Mouse (Mus musculus) 3T3-L1 (cell line): Measurements from ENCODE around the gene Mrps18a.

Experiments used
- DNase-seq: peaks from one replicate; pipeline ENCODE4 v3.0.0-alpha.2; 2015; ENCODE audit warnings: low read depth, low spot score

The Mrps18a gene

DNA sequence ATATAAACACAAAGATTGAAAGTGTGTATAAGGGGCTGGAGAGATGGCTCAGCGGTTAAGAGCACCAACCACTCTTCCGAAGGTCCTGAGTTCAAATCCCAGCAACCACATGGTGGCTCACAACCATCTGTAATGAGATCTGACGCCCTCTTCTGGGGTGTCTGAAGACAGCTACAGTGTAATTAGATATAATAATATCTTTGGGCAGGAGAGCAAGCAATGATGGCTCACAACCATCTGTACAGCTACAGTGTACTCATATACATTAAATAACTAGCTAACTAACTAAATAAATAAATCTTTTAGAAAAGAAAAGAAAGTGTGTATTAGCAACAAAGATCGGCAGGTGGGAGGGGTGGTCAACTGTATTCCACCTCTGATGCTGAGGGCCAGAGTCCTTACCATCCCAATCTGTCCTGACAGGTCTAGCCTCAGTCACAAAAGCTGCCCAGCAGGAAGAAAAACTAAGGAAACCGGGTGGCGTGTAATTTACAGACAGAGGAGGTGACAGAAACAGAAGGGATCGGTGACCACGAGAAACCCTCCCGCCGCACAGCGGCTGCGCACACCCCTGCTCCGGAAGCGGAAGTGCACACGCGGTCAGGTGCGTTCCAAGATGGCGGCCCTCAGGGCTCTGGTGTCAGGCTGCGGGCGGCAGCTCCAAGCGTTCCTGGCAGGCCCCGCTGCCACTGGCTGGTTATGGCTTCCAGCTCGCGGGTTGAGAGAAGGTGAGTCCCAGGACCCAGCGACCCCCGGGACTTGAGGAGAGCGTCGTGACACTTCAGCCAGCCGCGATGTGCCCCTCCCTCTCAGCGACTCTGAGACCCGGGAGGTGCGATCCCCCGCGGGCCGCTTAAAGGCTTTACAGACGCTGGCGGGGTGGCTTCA, at the start of gene Mrps18a:
TSS of gene Mrps18a (plus strand) at position 585 of the 888 bp plus-strand sequence.
- peak; percentile 81 for DNase-seq

- DNase-seq, result no peak
Measured at GRCm38 (mm10) chr17:46063283-46063973, 47.4 kb upstream of the Mrps18a start.

- DNase-seq, result no peak
Measured at GRCm38 (mm10) chr17:46063974-46064312, 46.8 kb upstream of the Mrps18a start.

DNA sequence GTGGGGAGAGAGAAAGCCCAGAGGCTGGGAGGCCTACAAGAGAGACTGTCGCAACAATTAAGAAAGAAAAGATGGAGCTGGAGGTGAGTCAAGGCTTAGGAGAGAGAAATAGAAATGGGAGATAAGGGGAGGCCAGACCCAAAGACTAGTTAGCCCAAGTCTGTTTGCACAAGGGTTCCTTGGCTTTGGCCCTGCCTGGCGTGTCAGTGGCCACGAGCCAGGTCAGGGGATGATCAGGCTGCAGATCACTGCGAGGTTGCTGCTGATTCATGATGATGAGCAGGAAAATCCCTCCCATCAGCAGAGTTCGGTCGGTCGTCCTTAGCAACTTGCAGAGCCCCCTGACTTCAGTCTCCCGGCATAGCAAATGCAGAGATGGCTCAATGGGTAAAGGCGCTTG, 40.7 kb upstream of the Mrps18a start:
- DNase-seq, result peak; percentile 62

DNA sequence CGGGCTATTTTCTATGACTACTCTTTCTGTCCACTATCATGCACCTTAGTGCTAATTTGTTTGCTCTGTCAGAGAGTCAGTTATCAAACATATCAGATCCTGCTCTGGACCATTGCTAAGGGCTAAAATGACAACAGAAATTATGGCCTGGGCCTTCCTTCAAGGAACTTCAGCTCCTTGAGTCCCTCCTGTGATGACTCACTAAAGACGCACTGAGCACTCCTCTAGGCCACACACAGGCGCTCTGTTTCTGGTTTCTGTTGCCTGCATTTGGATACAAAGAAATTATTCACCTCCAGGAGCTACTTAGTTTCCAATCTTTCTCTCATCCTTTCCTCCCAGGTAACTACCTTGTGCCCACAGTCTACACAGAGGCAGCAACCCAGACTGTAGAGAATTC, 39.3 kb upstream of the Mrps18a start:
- DNase-seq, result peak; percentile 45

GRCm38 (mm10) chr17:46073730-46074301, 37.0 kb upstream of the Mrps18a start:
- peak; percentile 72 for DNase-seq

DNA sequence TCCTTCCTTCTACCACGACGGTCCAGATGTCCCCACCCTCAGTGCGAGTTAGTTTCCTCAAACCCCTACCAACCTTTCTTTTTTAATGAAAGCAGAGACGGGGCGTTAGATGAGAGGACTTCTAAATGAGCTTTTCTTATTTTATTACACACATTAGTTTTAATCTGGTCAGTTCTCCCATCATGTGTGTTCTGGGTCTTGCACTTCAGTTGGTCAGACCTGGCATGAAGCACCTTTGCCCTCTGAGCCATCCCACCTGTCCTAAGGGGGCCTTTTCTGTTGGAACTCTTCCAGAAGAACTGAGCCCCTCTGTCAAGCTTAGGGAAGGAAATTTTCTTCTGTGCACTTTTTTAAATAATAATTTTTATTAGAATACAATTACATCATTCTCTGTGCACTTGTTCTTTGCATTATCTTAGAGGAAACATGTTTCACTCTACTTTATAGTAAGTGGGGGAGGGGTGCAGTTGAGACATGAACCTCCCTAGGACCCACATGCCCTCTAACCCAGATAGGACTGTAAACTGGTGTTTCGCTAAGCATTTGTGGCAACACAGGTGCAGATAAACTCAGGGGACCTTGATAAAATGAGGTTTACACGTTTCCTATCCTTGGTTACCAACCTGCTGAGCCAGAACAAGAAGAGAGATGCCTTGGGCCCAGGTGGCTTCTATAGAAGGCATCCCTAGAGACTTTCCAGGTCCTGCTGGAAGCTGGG, 36.2 kb upstream of the Mrps18a start:
- DNase-seq, result no peak

DNA sequence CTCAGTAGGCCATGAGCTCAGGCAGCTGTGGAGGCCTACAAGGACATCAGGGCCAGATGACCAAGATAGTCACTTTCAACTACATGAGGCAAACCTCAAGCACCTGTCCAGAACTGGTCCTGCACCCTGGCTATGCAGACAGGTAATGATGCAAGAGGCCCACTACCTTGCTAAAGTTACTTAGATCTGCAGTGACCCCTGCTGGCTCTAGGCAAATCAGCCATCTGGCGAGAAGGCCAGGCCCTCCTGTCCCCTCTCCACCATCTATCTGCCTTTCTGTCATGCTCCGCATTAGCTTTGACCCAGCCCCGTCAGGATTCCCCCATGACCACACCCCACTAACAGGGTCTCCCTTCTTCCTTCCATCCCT, 35.7 kb upstream of the Mrps18a start:
- DNase-seq, result peak; percentile 45

DNA sequence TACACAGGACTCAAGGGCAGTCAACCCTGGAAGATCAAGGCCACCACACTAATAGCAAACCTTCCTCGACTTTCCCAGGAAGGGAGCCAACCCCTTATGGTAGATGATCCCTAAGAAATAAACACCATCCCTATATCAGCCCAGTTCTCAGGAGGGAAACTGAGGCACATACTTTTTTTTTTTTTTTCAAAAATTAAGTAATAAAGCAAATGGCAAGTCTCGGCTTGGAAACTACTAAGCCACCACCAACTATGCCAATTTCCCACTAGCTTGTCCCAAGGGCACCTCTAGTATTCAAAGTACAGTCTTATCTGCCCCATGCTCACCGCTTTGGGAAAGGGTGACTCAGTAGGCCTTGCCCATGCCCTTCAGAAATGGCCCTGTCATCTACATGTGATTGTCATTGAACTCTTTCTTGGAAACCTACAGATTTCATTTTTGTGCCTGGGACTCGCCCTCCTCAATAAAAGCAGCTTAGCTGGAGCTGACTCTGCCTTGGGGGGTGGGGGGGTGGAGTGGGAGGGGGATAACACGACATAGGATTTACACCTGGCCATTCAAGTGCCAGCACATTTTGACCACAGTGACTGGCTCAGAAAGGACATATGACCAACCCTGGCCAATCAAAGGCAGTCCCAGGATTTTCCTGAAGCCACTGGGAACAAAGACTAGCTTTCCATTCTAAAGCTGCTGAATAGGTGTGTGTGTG, 35.1 kb upstream of the Mrps18a start:
- DNase-seq, result no peak

DNA sequence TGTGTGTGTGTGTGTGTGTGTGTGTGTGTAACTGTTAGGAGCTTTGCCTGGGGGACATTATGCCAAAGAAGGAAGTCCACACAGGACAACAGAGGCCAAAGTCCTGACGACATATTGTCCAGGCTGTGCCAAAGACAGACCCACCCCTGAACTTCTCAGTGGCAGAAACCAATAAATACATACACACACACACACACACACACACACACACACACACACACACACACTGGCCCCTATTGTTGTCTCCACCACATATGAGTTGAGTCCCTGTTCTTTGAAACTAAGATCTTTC, 34.6 kb upstream of the Mrps18a start:
- no peak for DNase-seq

DNA sequence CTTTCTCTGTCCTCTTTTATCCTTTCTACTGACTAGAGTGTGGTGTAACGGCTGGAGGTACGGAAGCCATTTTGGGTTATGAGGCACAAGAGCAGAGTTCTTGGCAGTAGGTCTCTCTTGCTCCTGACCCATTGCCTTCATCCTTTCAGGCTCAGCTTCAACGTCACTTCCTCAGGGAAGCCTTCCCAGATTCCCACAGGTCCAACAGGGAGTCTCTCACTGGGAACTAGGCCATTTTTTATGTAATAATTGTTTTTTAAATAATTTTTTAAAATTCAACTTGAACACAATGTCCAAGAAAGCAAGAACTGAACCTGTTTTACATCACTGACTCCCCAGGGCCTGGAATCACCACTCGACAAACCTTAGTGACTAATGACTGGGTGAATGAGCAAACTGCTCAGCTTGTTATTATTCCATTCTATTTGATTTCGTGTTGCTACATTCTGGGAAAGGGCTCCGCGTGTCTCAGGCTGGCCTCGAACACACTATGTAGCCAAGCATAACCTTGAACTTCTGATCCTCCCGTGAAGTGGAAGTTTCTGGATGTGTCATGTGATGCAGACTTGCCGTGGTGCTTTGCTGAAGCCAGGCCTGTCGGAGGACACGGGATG, 32.8 kb upstream of the Mrps18a start:
- no peak for DNase-seq

DNA sequence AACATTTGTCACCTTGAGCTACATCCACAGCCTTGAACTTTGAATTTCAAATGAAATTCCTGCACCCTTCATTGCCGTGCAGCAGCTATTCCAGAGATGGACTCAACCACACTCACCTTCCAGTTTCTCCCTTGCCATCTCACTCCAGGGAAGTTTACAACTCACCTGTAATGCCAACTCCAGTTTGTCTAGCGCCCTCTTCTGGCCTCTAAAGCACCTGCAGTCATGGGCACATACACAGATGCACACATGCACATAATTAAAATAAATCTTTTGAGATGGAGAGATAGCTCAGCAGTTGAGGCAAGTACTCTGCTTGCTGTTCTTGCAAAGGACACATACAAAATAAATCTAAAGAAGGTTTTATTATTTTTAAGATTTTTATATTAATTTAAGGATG, 31.7 kb upstream of the Mrps18a start:
- no peak for DNase-seq

GRCm38 (mm10) chr17:46080388-46080787, 30.4 kb upstream of the Mrps18a start:
- no peak for DNase-seq

DNA sequence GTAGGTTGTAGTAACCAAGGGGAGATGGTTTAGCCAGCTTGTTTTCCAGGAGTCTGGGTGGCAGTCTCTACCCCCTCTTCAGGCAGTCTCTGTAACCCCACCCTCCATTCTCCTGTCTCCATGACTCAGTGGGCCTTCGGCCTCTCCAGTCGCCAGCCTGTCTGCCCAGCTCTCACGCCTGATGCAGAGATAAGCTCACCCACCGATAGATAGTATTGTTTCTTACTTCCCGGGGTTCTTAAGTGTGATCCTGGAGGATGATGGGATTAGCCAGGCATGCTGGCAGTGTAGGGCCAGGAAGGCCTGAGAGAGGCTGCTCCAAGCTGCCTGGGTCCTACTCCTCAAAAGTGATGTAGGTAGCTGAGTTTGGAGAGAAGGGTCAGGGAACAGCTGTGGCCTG, 29.7 kb upstream of the Mrps18a start:
- DNase-seq, result no peak

GRCm38 (mm10) chr17:46081657-46082056, 29.1 kb upstream of the Mrps18a start:
- DNase-seq, result no peak

- DNase-seq, result no peak
Measured at GRCm38 (mm10) chr17:46083381-46083780, 27.4 kb upstream of the Mrps18a start.

- no peak for DNase-seq
Measured at GRCm38 (mm10) chr17:46084091-46084501, 26.7 kb upstream of the Mrps18a start.

DNA sequence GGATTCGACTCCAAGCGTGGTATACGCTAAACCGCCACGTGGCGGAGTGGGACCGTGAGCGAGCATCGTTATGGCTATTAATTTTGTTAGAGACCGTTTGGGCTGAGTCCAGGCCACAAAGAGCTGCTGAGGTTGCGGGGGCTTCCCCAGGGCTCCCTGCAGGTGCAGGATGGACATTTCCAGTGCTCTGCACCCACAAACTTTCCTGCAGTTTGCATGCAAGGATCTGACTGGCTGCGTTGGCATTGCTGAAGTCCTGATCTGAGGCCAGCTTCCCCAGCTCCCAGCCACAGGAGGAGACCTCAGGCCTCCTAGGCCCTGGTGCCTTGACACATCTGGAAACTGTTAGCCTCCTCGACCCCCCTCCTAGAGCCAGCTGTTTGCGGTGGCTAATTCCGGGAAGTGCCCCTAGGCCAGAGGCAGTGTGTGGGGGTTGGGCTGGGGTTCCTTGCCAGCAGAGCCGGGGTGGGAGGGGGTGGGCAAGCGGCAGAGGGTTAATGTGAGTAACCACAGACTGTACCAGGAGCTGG, 24.4 kb upstream of the Mrps18a start:
- DNase-seq, result peak; percentile 78

DNA sequence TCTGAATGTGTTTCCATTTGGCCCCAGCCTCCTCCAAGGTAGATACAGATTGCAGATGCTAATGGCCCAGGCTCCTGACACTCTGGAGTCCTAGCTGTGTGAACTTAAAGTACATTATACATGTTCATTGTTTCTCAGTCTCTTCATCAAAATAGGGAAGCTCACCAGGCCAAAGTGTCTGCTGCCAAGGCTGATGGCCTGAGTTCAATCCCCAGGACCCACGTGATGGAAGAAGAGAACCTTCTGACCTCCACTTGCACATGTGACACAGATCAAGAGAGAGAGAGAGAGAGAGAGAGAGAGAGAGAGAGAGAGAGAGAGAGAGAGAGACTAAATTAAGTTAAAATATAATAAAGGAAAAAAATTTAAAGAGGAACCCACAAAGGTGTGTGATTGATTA, 19.4 kb upstream of the Mrps18a start:
- no peak for DNase-seq

GRCm38 (mm10) chr17:46091899-46092298, 18.9 kb upstream of the Mrps18a start:
- no peak for DNase-seq

DNA sequence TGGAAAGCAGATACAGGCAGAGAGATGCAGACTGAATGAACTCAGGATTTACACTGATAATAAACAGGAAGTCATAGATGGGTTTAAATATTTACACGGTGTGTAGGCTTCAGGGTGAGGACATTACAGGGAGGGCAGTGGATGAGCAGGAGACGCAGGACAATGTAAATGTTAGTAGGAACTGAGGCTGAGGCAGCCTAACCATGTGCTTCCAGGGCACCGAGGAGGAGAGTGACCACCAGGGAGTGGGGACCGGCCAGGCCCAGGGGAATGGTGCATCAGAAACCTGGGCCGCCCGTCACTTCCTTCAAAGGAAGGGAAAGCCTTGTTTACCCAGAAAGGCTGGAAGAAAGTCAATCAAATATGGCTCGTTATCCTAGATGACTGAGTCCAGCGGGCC, 12.3 kb upstream of the Mrps18a start:
- DNase-seq, result no peak
